Mouse (Mus musculus) bone marrow, adult 2 months (tissue): Measurements from ENCODE around the gene Arap1. TPM values are rescaled to one million over a fixed set of nuclear protein-coding genes. Genes with fewer than 3 reads are reported as not detected.

Experiments used
- H3K27ac ChIP-seq: fragments of 200-500 bp; 2 replicates; pipeline ENCODE4 v1.5.1; 2012; ENCODE audit warnings: low read depth, mild to moderate bottlenecking, control low read depth, inconsistent platforms, low read length; ENCODE audit not compliant: control insufficient read depth, poor library complexity, insufficient read depth
- H3K4me1 ChIP-seq: fragments of 200-500 bp; 2 replicates; pipeline ENCODE4 v1.6.1; 2011; ENCODE audit warnings: low read length; ENCODE audit not compliant: control insufficient read depth, insufficient read depth
- H3K4me3 ChIP-seq: fragments of 200-500 bp; replicated peaks from 2 replicates; pipeline ENCODE3; 2011; ENCODE audit warnings: mild to moderate bottlenecking, low read depth, low read length, control low read depth; ENCODE audit not compliant: control insufficient read depth
- CTCF ChIP-seq: fragments of 200-500 bp; IDR thresholded peaks from 2 replicates; pipeline ENCODE4 v1.5.1; 2011; ENCODE audit warnings: low read length, control low read depth; ENCODE audit not compliant: control insufficient read depth, insufficient read depth
- POLR2A ChIP-seq: fragments of 200-500 bp; IDR thresholded peaks from 2 replicates; pipeline ENCODE4 v1.6.1; 2011; ENCODE audit warnings: low read depth, mild to moderate bottlenecking, control low read depth, low read length, borderline replicate concordance; ENCODE audit not compliant: control insufficient read depth
- whole genome bisulfite sequencing: fragments of 180-500 bp; shearing (Covaris S2); methylation state at CpG from one replicate; pipeline ENCODE4 v1.1.7; 2018; 5-methylcytosine and 5-hydroxymethylcytosine counted together
- polyA plus RNA-seq: library from polyadenylated mRNA; stranded (reverse); fragments of >200 nt; gene quantifications from 2 replicates; pipeline ENCODE4 v1.2.4, GENCODE M21; 2011; ENCODE audit warnings: low replicate concordance; ENCODE audit not compliant: missing spikeins, insufficient read depth, insufficient read length

Gene Arap1
- polyA plus RNA-seq, 1 experiment = 162 TPM

DNA sequence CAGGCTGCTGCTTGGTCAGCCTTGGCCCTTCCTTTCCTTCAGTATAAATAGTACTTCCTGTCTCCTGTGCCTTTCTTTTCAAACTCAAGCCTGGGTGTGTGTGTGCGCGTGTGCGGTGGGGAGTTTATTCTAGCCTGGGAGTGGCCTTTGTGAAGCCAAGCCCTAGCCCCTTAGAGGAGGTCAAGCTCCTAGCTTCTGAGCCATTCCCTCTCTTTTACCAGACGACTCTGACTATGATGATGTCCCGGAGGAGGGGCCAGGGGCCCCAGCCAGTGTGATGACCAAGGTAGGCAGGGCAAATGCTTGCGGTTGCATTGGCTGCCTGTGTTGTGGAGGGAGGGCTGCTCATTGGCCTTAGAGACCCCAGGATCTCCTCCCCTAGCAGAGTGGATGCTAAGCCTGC is 37.5 kb downstream of the Arap1 start:
- WGBS = 82% methylated on average over 6 of the region's 6 CpGs
- H3K4me3 ChIP-seq = no peak overlapping the region
- H3K4me1 ChIP-seq = peaks cover 3% of the 10 kb centered on the region; the same call in 1 of the 2 replicates
- TF ChIP-seq CTCF = no peak
- TF ChIP-seq POLR2A = no peak
- no peak overlapping the region for H3K27ac ChIP-seq

GRCm38 (mm10) chr7:101385866-101386452 is 38.1 kb downstream of the Arap1 start:
- 85% methylated on average over 10 of the region's 10 CpGs for WGBS
- TF ChIP-seq POLR2A (no peak), CTCF (no peak)
- H3K27ac ChIP-seq = no peak overlapping the region
- peaks cover 3% of the 10 kb centered on the region; the same call in 1 of the 2 replicates for H3K4me1 ChIP-seq
- no peak overlapping the region for H3K4me3 ChIP-seq

DNA sequence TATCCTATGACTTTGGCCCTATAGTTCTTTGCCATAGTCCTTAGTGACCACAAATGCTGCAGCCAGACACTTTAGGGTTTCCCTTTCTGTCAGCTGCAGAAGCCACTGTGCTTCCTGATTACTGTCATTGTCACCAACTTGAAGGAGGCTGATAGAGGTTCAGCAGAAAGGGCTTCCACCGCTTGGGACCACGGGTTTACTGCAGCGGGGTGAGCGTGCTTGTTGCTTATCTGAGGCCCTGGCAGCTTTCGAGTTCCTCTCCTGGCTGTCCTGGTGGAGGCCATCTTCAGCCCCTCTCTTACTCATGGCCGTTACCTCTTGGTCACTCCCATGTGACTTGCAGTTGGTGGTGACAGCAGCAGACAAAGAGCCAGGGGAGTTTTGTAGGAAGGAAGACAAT is 41.4 kb downstream of the Arap1 start:
- Histone ChIP-seq H3K4me1 (no peaks in the 10 kb centered on the region; the same call in 1 of the 2 replicates), H3K27ac (no peak overlapping the region), H3K4me3 (no peak overlapping the region)
- TF ChIP-seq POLR2A = no peak
- no peak for TF ChIP-seq CTCF
- WGBS = 27% methylated on average over 6 of the region's 6 CpGs

DNA sequence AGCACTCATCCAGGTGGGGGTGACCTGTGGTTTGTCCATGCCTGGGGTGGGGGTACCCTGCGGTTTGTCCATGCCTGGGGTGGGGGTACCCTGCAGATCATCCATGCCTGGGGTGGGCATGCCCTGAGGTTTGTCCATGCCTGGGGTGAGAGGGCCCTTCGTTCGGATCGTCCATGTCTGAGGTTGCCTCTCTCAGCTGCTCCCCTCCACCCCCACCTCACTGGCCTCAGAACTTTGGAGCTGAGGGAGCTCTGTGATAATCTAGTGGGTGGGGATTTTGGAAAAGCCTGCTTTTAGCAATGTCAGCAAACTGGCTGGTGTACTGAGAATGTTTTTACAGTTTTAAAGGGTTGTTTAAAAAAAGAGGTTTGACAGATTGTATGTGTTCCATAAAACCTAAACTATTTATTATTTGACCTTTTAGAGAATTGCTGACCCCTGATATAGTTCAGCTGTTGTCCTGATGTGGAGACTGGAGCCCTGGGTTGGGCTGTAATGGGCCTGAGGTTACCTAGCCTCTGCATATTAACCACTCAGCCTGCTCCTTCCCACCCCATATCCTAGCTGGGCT is 44.1 kb downstream of the Arap1 start:
- WGBS = 87% methylated on average over 4 of the region's 4 CpGs
- Histone ChIP-seq H3K27ac (no peak overlapping the region), H3K4me3 (no peak overlapping the region), H3K4me1 (no peaks in the 10 kb centered on the region)
- TF ChIP-seq POLR2A = no peak
- no peak for TF ChIP-seq CTCF

GRCm38 (mm10) chr7:101393015-101393414 is 45.1 kb downstream of the Arap1 start:
- 80% methylated on average over 4 of the region's 4 CpGs for WGBS
- TF ChIP-seq CTCF (no peak), POLR2A (no peak)
- Histone ChIP-seq H3K4me3 (no peak overlapping the region), H3K27ac (no peak overlapping the region), H3K4me1 (no peaks in the 10 kb centered on the region)

DNA sequence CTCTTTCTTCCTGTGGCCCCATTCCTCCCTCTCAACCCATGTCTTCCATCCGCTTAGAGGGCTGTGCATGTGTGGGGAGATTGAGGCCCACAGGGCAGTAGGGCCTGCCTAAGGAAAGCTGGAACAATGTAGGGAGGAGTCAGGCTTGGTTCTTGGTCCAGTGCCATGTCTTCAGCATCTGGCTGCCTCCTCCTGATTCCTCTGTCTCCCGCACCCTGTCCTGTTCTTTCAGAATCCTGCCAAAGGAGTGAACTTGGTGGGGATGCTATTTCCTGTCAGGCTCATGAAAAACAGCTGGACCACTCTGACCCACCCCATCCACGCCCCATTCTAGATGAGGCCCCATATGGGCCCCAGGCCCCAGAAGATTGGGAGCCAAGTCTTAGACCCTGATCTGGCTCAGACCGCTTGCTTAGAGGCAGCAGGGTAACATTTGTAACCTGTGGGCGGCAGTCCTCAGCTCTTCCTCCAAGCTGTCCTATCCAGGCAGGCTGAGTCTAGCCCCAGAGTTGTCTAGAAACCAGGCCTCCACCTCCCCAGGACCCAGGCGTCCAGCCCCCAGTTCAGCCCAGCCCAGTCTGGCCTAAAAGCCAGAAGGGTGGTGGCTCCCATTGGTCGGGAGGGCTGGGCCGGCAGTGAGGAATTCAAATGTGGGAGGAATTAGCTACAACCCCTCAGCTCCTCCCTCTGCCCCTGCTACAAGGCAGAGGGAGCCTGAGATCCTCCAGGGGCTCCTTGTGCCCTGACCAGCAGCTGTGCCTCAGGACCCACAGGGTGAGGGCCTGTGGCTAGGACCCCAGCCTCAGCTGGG is 46.0 kb downstream of the Arap1 start:
- 83% methylated on average over 8 of the region's 8 CpGs for WGBS
- H3K4me1 ChIP-seq = no peaks in the 10 kb centered on the region
- TF ChIP-seq CTCF = no peak
- no peak for TF ChIP-seq POLR2A
- no peak overlapping the region for H3K27ac ChIP-seq
- H3K4me3 ChIP-seq = no peak overlapping the region

DNA sequence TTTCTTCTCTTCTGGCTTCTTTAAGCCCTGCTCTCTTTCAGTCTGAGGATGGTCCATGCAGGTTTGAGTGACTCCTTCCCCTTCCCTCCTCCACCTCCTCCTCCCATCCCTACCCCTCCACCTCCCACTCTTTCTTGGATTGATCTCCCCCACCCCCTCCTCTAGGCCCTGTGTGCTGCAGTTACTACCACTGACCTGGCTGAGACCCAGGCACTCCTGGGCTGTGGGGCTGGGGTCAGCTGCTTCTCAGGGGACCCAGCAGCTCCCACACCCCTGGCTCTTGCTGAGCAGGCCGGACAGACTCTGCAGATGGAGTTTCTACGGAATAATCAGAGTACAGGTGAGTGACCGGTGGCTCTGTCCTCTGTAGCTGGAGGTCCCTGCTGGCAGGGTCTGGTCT is 46.7 kb downstream of the Arap1 start:
- Histone ChIP-seq H3K27ac (no peak overlapping the region), H3K4me1 (no peaks in the 10 kb centered on the region), H3K4me3 (no peak overlapping the region)
- TF ChIP-seq POLR2A (no peak), CTCF (no peak)
- WGBS = 90% methylated on average over 3 of the region's 3 CpGs

DNA sequence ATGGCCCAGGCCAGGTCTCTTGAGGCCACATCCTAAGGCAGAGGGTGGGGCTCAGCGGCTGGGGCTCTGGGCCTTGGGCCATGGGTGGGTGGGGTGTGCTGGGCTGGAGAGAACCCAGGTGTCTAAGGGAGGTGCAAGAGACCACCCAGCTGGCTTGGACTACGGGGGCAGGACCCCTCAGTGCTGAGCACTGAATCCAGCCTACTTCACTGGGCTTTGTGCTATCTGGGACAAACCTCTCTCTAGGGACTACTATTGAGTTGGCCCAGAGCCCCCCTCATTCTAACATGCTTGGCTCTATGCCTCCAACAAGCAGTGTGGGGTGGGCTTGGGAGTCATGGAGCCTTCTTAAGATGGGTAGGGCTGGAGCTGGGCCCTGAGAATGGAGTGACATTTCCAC is 47.6 kb downstream of the Arap1 start:
- TF ChIP-seq CTCF (no peak), POLR2A (no peak)
- no peak overlapping the region for H3K4me3 ChIP-seq
- 77% methylated on average over 2 of the region's 2 CpGs for WGBS
- H3K27ac ChIP-seq = no peak overlapping the region
- no peaks in the 10 kb centered on the region for H3K4me1 ChIP-seq

- WGBS = 86% methylated on average over 4 of the region's 4 CpGs
- H3K27ac ChIP-seq = no peak overlapping the region
- H3K4me1 ChIP-seq = no peaks in the 10 kb centered on the region
- TF ChIP-seq CTCF (no peak), POLR2A (no peak)
- H3K4me3 ChIP-seq = no peak overlapping the region
Observed at GRCm38 (mm10) chr7:101397175-101397574, 49.3 kb downstream of the Arap1 start.
